28 mouse cellular contexts compared by ENCODE assay signal in the genomic region with DNA sequence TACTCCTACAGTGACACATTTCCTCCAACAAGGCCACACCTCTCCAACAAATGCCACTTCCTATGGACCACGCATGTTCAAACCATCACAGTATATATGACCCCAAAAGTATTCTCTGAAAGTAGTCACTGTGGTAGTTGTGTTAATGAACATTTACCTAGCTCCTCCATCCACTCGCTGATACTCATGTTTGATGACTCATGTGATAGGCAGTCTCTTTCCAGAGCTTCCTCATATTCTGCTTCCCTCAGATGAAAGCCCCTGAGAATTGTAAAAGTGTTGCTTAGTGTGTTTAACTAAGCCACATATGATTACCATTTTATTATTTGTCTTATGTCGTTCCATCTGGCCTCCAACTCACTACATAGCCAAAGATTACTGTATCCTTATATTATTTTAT. TPM values are rescaled to one million over a fixed set of nuclear protein-coding genes. Genes with fewer than 3 reads are reported as not detected.
A peak's percentile ranks its signal among the peaks of the same experiment; 100 is the strongest.
DNase-seq lines count a peak whose midpoint lies in the region; ATAC-seq and TF ChIP-seq lines count a peak whose summit lies in the region.
"Had no signal": no experiment of that assay in that cellular context is flagged by ENCODE, and none has a peak within 500 bp of the region (broad histone marks: within the 10 kb centered on the region; RNA-seq: fewer than 3 reads in every experiment).

No protein-coding gene starts in this region.

- H3K4me1 ChIP-seq in megakaryocyte, embryonic 14.5 days = peaks cover 10% of the 10 kb centered on the region
- peaks cover 0 to 9% of the 10 kb centered on the region in 2 experiments; a peak in 2 of 4 replicates for H3K4me1 ChIP-seq in MEL (ENCODE audit: control insufficient read depth in 1 of 2, insufficient read depth in 2 of 2, low read length in 2 of 2)
- no peaks in the 10 kb centered on the region for H3K4me1 ChIP-seq in kidney, adult 2 months (ENCODE audit: control insufficient read depth, insufficient read depth, low read length)
- H3K4me1 ChIP-seq: forebrain, embryonic 12.5 days had no signal

- ATAC-seq in megakaryocyte, adult 5-6 weeks (ENCODE audit: poor library complexity, severe bottlenecking) = no peak
- peak; percentile 60 for ATAC-seq in granulocyte monocyte progenitor cell, adult 5-6 weeks (replicated peaks; ENCODE audit: poor library complexity, severe bottlenecking)
- ATAC-seq: CD4-positive, CD25-positive, alpha-beta regulatory T cell, adult 4 months; forebrain, embryonic 14.5 days; forebrain, embryonic 16.5 days had no signal

- no peak for TF ChIP-seq EP300 in MEL (IDR thresholded peaks at IDR 0.05; ENCODE audit: low read depth in 1 of 2, low read length in 2 of 2)

- peak; percentile 51 for DNase-seq in 3T3-L1 (ENCODE audit: low read depth, low spot score)
- peak; percentile 36 for DNase-seq in MEL (ENCODE audit: low read depth, low spot score)
- no peak for DNase-seq in heart, adult 9 months (ENCODE audit: low spot score in 2 of 2)
- no peak for DNase-seq in kidney, postnatal 25 days
- DNase-seq in kidney, adult 2 months = no peak
- DNase-seq: adrenal gland, adult 2 months; adrenal gland, postnatal 10 days; adrenal gland, postnatal 36 days; B cell, adult 2 months; cerebellum, adult 11-12 months; cerebellum, adult 2 months; cerebellum, adult 9-10 months; cerebellum, postnatal 10 days; cerebellum, postnatal 25 days; embryo, embryonic 11 days had no signal

- H3K9ac ChIP-seq in MEL (ENCODE audit: control insufficient read depth, low read depth, low read length, poor library complexity, severe bottlenecking) = no peak overlapping the region
- H3K9ac ChIP-seq: embryonic facial prominence, embryonic 13.5 days; embryonic facial prominence, embryonic 15.5 days; forebrain, embryonic 12.5 days had no signal

- no peak for TF ChIP-seq RAD21 in MEL (IDR thresholded peaks at IDR 0.05; ENCODE audit: low read depth, low read length)

- no peaks in the 10 kb centered on the region for H3K36me3 ChIP-seq in megakaryocyte, embryonic 14.5 days (replicated peaks; ENCODE audit: low read length)
- H3K36me3 ChIP-seq in MEL (ENCODE audit: control insufficient read depth in 1 of 2, insufficient read depth in 2 of 2, low read length in 2 of 2) = no peaks in the 10 kb centered on the region; a peak in 2 of 4 replicates
- no peaks in the 10 kb centered on the region for H3K36me3 ChIP-seq in kidney, adult 2 months (ENCODE audit: control insufficient read depth, insufficient read depth, low read length)
- H3K36me3 ChIP-seq: embryonic facial prominence, embryonic 13.5 days; embryonic facial prominence, embryonic 15.5 days; forebrain, embryonic 10.5 days; forebrain, embryonic 12.5 days; G1E had no signal

- peak overlapping the region; percentile 28 for H3K4me3 ChIP-seq in megakaryocyte, embryonic 14.5 days (replicated peaks)
- H3K4me3 ChIP-seq in MEL (ENCODE audit: control insufficient read depth in 1 of 2, insufficient read depth in 1 of 2, low read depth in 2 of 2, low read length in 2 of 2) = no peak overlapping the region
- no peak overlapping the region for H3K4me3 ChIP-seq in kidney, adult 2 months (ENCODE audit: insufficient read depth, low read depth, low read length)
- H3K4me3 ChIP-seq: embryonic facial prominence, embryonic 13.5 days; embryonic facial prominence, embryonic 15.5 days; erythroblast, embryonic 14.5 days; forebrain, embryonic 10.5 days; forebrain, embryonic 12.5 days had no signal

- H3K79me2 ChIP-seq in MEL (ENCODE audit: control insufficient read depth, insufficient read depth, low read length, poor library complexity) = no peaks in the 10 kb centered on the region

- TF ChIP-seq POLR2A in MEL (IDR thresholded peaks at IDR 0.05; ENCODE audit: control insufficient read depth in 1 of 2, insufficient read depth in 1 of 2, low read depth in 1 of 2, low read length in 2 of 2, poor library complexity in 1 of 2) = no peak
- no peak for TF ChIP-seq POLR2A in kidney, adult 2 months (IDR thresholded peaks at IDR 0.05; ENCODE audit: low read depth, low read length)

- WGBS in kidney, adult 2 months = 86% methylated on average over 3 of the region's 3 CpGs

- H3K27ac ChIP-seq in MEL (ENCODE audit: control insufficient read depth, low read depth, low read length) = no peak overlapping the region
- no peak overlapping the region for H3K27ac ChIP-seq in kidney, adult 2 months (ENCODE audit: insufficient read depth, low read depth, low read length)
- H3K27ac ChIP-seq: embryonic facial prominence, embryonic 13.5 days; embryonic facial prominence, embryonic 15.5 days; forebrain, embryonic 10.5 days; forebrain, embryonic 12.5 days had no signal

- TF ChIP-seq CTCF in MEL (IDR thresholded peaks at IDR 0.05 in 2 of 3, conservative IDR thresholded peaks at IDR 0.05 in 1 of 3; ENCODE audit: control insufficient read depth in 1 of 3, insufficient read depth in 1 of 3, low read depth in 2 of 3, low read length in 3 of 3, poor library complexity in 1 of 3, severe bottlenecking in 1 of 3) = no peak
- TF ChIP-seq CTCF in kidney, adult 2 months (conservative IDR thresholded peaks at IDR 0.05; ENCODE audit: insufficient read depth, insufficient read length, low read depth, low read length) = no peak

- H3K27me3 ChIP-seq in megakaryocyte, embryonic 14.5 days (replicated peaks) = no peaks in the 10 kb centered on the region
- no peaks in the 10 kb centered on the region for H3K27me3 ChIP-seq in MEL (ENCODE audit: control insufficient read depth in 1 of 2, insufficient read depth in 2 of 2, low read length in 2 of 2)
- no peaks in the 10 kb centered on the region for H3K27me3 ChIP-seq in kidney, adult 2 months (replicated peaks; ENCODE audit: control insufficient read depth, insufficient read depth, low read length)
- H3K27me3 ChIP-seq: CH12.LX; embryonic facial prominence, embryonic 13.5 days; embryonic facial prominence, embryonic 15.5 days; forebrain, embryonic 12.5 days had no signal

- no peaks in the 10 kb centered on the region for H3K9me3 ChIP-seq in megakaryocyte, embryonic 14.5 days
- no peaks in the 10 kb centered on the region for H3K9me3 ChIP-seq in MEL (replicated peaks; ENCODE audit: insufficient read depth, low read length)
- H3K9me3 ChIP-seq: embryonic facial prominence, embryonic 13.5 days; embryonic facial prominence, embryonic 15.5 days; forebrain, embryonic 10.5 days; forebrain, embryonic 12.5 days; G1E had no signal

TF ChIP-seq in MEL, 35 proteins besides CTCF, POLR2A, EP300 and RAD21:
- no peak for TF ChIP-seq NELFE (IDR thresholded peaks at IDR 0.05; ENCODE audit: low read depth, low read length)
- TF ChIP-seq ETS1 (IDR thresholded peaks at IDR 0.05; ENCODE audit: low read depth, low read length) = no peak
- TF ChIP-seq SIN3A (IDR thresholded peaks at IDR 0.05; ENCODE audit: low read length) = no peak
- TF ChIP-seq TCF12 (IDR thresholded peaks at IDR 0.05; ENCODE audit: low read depth, low read length) = no peak
- TF ChIP-seq POLR2AphosphoS2 (IDR thresholded peaks at IDR 0.05; ENCODE audit: low read length) = no peak
- no peak for TF ChIP-seq USF2 (IDR thresholded peaks at IDR 0.05; ENCODE audit: borderline replicate concordance in 1 of 2, insufficient read depth in 1 of 2, low read depth in 1 of 2, low read length in 2 of 2)
- no peak for TF ChIP-seq POLR2AphosphoS5 (IDR thresholded peaks at IDR 0.05; ENCODE audit: borderline replicate concordance, low read depth, low read length)
- no peak for TF ChIP-seq USF1 (IDR thresholded peaks at IDR 0.05; ENCODE audit: low read depth, low read length)
- no peak for TF ChIP-seq TAL1 (IDR thresholded peaks at IDR 0.05; ENCODE audit: low read length)
- TF ChIP-seq ELF1 (IDR thresholded peaks at IDR 0.05; ENCODE audit: low read depth, low read length) = no peak
- no peak for TF ChIP-seq CHD2 (IDR thresholded peaks at IDR 0.05; ENCODE audit: low read length)
- TF ChIP-seq ZKSCAN1 (IDR thresholded peaks at IDR 0.05; ENCODE audit: low read depth, low read length) = no peak
- TF ChIP-seq GATA1 (IDR thresholded peaks at IDR 0.05; ENCODE audit: low read depth, low read length) = no peak
- no peak for TF ChIP-seq JUND (IDR thresholded peaks at IDR 0.05; ENCODE audit: low read depth, low read length)
- no peak for TF ChIP-seq CHD1 (IDR thresholded peaks at IDR 0.05; ENCODE audit: low read depth, low read length)
- TF ChIP-seq MAZ (IDR thresholded peaks at IDR 0.05; ENCODE audit: low read depth, low read length) = no peak
- TF ChIP-seq E2F4 (IDR thresholded peaks at IDR 0.05; ENCODE audit: borderline replicate concordance, low read depth, low read length) = no peak
- TF ChIP-seq KAT2A (conservative IDR thresholded peaks at IDR 0.05; ENCODE audit: low read depth, low read length) = no peak
- no peak for TF ChIP-seq MYB (IDR thresholded peaks at IDR 0.05; ENCODE audit: low read depth, low read length)

RNA-seq across cellular contexts. Expression of gene Chd1, which starts 52.9 kb away (rescaled TPM):
- polyA plus RNA-seq in megakaryocyte, embryonic 14.5 days (2012; ENCODE audit: insufficient read depth, low replicate concordance) = 9.0 and 40.3 TPM in 2 replicates
- 30.8 and 32.4 TPM in 2 replicates for total RNA-seq in megakaryocyte, adult 5-6 weeks (2015)
- 51.3 and 52.3 TPM in 2 replicates for total RNA-seq in megakaryocyte, adult 5-6 weeks (2017)
- 31.1 and 32.5 TPM in 2 replicates for total RNA-seq in MEL (2012; rRNA removed)
- 100 to 1,000 TPM in 1 of 2 experiments, 10 to 100 TPM in 1; 48.8 to 164 TPM for polyA plus RNA-seq in MEL (2012; ENCODE audit: insufficient read depth in 1 of 2, insufficient read length in 2 of 2, low read depth in 1 of 2, low replicate concordance in 2 of 2, missing spikeins in 1 of 2)
- 34.8 and 39.1 TPM in 2 replicates for total RNA-seq in granulocyte monocyte progenitor cell, adult 5-6 weeks (2014; fragmentation: Nextera tagmentation)
- 55.8 and 68.2 TPM in 2 replicates for total RNA-seq in granulocyte monocyte progenitor cell, adult 5-6 weeks (2017)
- polyA plus RNA-seq in kidney, adult 2 months (2012; rRNA removed) = 3.7 and 3.9 TPM in 2 replicates

Comparison
In these comparisons a context has a peak if more than half of its experiments do, and no peak if none do; other contexts are left out.
1. DNase-seq: peak in 3T3-L1 (single experiment) and MEL (single experiment); none in heart, adult 9 months (0 of 2), kidney, postnatal 25 days (0 of 2) and kidney, adult 2 months (single experiment).